Mouse (Mus musculus) testis, adult 2 months (tissue): ENCODE measurements at regions not wholly inside any gene's neighbourhood (a gene's known extent, or its start where the extent isn't known, plus 50 kb on each side); places are given as distances from the start of the nearest gene placed in this dataset.

Source experiments
- H3K27ac ChIP-seq: fragments of 200-500 bp; 2 replicates; pipeline ENCODE4 v1.5.1; 2012; ENCODE audit warnings: low read depth, low read length; ENCODE audit not compliant: control insufficient read depth, insufficient read depth
- H3K27me3 ChIP-seq: fragments of 200-500 bp; 2 replicates; pipeline ENCODE4 v1.6.1; 2012; ENCODE audit warnings: mild to moderate bottlenecking, low read length, moderate library complexity; ENCODE audit not compliant: control insufficient read depth, insufficient read depth
- H3K36me3 ChIP-seq: fragments of 200-500 bp; 2 replicates; pipeline ENCODE4 v1.6.1; 2012; ENCODE audit warnings: mild to moderate bottlenecking, low read length; ENCODE audit not compliant: control insufficient read depth, insufficient read depth
- H3K4me1 ChIP-seq: fragments of 200-500 bp; 2 replicates; pipeline ENCODE4 v1.6.1; 2012; ENCODE audit warnings: low read length; ENCODE audit not compliant: control insufficient read depth, insufficient read depth
- H3K4me3 ChIP-seq: fragments of 200-500 bp; 2 replicates; pipeline ENCODE4 v1.5.1; 2012; ENCODE audit warnings: low read depth, mild to moderate bottlenecking, low read length, moderate library complexity, mixed read lengths; ENCODE audit not compliant: control insufficient read depth
- CTCF ChIP-seq: fragments of 200-500 bp; IDR thresholded peaks from 2 replicates; pipeline ENCODE4 v1.5.1; 2012; ENCODE audit warnings: low read depth, mild to moderate bottlenecking, inconsistent platforms, low read length, moderate library complexity; ENCODE audit not compliant: control insufficient read depth, insufficient read depth, insufficient replicate concordance
- POLR2A ChIP-seq: fragments of 200-500 bp; IDR thresholded peaks from 2 replicates; pipeline ENCODE4 v1.6.1; 2012; ENCODE audit warnings: low read depth, mild to moderate bottlenecking, inconsistent platforms, low read length, moderate library complexity; ENCODE audit not compliant: control insufficient read depth

DNA sequence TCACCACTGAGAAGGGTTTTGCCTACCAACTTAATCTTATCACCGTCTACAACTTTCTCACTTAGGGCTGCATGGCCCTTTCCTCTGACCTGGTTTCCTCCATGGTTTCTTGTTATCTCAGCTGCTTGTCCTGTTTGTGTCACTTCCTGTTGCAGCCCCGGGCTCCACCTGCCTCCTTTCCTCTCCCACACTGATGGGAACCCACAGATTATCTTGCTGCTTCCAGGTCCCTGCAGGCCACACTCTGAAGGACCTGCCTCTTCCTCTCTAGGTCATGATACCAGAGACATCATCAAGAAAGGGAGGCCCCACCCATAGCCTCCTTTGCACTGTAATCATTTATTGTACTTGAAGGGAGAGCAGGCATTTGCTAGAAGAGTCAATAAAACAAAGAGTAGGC is 184.4 kb upstream of the Tnp1 start:
- Histone ChIP-seq H3K4me3 (no peak overlapping the region), H3K36me3 (no peaks in the 10 kb centered on the region), H3K27ac (no peak overlapping the region), H3K4me1 (no peaks in the 10 kb centered on the region), H3K27me3 (no peaks in the 10 kb centered on the region)
- no peak for TF ChIP-seq CTCF
- TF ChIP-seq POLR2A: no peak

DNA sequence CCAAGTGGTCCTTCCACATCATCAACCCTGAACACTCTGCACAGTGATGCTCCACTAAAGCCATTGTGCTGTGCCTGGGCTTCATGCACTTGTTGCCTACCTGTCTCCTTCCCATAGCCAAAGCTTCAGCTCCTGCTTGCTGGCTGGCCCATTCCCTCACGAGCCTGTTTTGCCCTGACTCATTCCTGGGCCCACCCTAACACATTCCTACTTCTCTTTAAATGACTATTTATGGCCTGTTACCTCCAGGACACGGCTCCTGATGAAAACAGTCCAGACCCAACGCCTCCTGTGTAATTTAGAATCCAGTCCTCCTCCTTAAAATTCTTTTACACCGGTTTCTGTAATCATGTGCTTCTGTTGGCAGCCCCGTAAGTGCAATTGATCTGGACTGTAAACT is 175.1 kb upstream of the Tnp1 start:
- H3K4me1 ChIP-seq: no peaks in the 10 kb centered on the region
- H3K4me3 ChIP-seq: no peak overlapping the region
- no peaks in the 10 kb centered on the region for H3K27me3 ChIP-seq
- no peak for TF ChIP-seq POLR2A
- TF ChIP-seq CTCF: no peak
- no peak overlapping the region for H3K27ac ChIP-seq
- H3K36me3 ChIP-seq: no peaks in the 10 kb centered on the region

DNA sequence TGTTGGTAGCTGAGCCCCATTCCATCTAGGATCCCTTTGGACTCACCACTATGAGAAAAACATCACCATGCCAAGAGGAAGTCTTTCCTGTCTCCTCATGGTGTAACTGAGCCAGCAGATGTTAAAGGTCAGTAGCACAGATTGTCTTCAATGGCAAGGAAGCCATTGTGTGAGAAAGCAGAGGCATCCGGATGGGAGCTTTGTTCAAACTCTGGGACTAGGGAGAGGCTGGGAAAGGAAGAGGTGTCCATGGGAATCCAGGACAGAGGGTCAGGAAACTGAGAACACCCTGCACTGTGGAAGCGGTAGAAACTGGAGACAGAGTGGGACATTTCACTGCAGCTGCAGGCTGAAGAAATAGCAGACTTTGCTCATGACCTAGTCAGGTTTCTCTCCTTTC is 173.1 kb upstream of the Tnp1 start:
- no peak for TF ChIP-seq POLR2A
- no peak for TF ChIP-seq CTCF
- H3K27me3 ChIP-seq: no peaks in the 10 kb centered on the region
- H3K36me3 ChIP-seq: no peaks in the 10 kb centered on the region
- H3K27ac ChIP-seq: no peak overlapping the region
- no peak overlapping the region for H3K4me3 ChIP-seq
- no peaks in the 10 kb centered on the region for H3K4me1 ChIP-seq

DNA sequence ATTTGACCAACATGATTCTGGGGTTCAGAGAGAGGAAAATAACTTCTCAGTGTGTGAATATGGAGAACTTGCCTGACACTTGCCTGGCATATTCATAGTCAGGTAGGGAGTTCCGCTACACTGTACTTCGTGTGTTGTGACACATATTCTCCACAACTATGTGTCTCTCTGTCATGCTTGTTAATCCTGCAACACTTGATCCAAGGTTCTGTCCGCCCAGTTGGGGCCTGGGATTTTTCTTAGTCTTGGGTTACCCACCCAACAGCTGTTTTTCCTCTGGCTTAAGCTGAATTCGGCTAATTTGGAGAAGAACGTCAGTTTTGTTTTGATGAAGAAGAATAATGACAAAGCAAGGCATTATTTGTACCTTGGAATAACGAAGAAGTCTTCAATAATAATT is 168.8 kb upstream of the Tnp1 start:
- no peak for TF ChIP-seq CTCF
- no peak for TF ChIP-seq POLR2A

DNA sequence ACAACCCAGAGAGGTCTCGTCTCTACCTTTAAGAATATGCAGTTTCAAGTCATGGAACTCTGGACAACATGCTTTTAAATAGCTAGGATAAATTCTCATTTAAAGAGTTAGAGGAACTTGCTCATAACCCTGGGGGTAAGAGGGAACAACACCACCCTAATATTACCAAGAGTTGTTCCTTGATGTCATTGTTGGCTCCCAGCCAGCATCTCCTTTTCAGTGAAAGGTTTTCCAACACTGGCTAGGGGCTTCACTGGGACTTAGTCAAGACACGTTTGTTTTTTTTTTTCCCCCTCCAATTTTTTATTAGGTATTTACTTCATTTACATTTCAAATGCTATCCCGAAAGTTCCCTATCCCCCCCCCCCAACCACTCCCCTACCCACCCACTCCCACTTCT is 163.1 kb upstream of the Tnp1 start:
- TF ChIP-seq POLR2A (no peak), CTCF (no peak)
- no peak overlapping the region for H3K4me3 ChIP-seq
- no peaks in the 10 kb centered on the region for H3K27me3 ChIP-seq
- no peaks in the 10 kb centered on the region for H3K4me1 ChIP-seq
- no peak overlapping the region for H3K27ac ChIP-seq
- H3K36me3 ChIP-seq: no peaks in the 10 kb centered on the region

More for the DNA sequence above, 168.8 kb upstream of the Tnp1 start:
- H3K4me3 ChIP-seq: no peak overlapping the region
- H3K27me3 ChIP-seq: no peaks in the 10 kb centered on the region
- H3K27ac ChIP-seq: no peak overlapping the region
- H3K36me3 ChIP-seq: no peaks in the 10 kb centered on the region
- H3K4me1 ChIP-seq: no peaks in the 10 kb centered on the region

DNA sequence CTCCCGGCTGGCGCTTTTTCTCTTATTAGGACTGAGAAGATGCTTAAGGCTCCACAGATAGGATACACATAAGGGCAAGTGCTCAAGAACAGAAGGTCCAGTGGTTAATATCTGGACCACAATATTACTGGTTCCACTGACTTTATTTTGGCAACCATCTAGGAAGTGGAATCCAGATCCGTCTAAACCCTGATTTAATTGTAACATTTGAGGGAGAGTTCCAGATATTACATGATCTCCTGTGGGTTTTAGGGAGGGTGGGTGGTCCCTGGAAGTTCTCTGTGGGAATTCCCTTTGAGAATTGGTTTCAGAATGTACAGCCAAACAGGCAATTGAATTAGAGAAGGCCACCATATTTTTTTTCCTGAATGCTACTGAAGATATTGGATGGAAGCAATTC is 161.4 kb upstream of the Tnp1 start:
- H3K36me3 ChIP-seq: no peaks in the 10 kb centered on the region
- TF ChIP-seq POLR2A (no peak), CTCF (no peak)
- H3K4me1 ChIP-seq: no peaks in the 10 kb centered on the region
- H3K4me3 ChIP-seq: no peak overlapping the region
- no peaks in the 10 kb centered on the region for H3K27me3 ChIP-seq
- H3K27ac ChIP-seq: no peak overlapping the region

DNA sequence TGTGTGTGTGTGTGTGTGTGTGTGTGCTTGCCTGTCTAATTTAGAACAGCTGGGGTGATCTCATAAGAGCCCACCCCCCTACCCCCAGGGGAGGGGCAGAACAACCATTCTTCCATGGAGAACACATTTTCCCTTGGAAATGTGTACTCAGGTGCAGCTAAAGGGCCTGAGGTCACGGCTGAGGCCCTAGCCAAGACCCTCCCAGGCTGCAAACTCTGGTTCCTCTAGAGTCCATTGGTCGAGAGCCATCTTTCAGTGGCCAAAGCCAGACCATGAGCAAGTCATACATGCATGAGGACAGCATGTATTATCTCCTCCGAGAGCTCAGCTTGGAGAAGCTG is 154.9 kb upstream of the Tnp1 start:
- Histone ChIP-seq H3K27me3 (no peaks in the 10 kb centered on the region), H3K36me3 (no peaks in the 10 kb centered on the region), H3K27ac (no peak overlapping the region), H3K4me1 (no peaks in the 10 kb centered on the region; the same call in 1 of the 2 replicates), H3K4me3 (no peak overlapping the region)
- TF ChIP-seq CTCF (no peak), POLR2A (no peak)
